Mouse (Mus musculus) macrophage (primary cell): Measurements from ENCODE around the gene Tas2r138. TPM values are rescaled to one million over a fixed set of nuclear protein-coding genes. Genes with fewer than 3 reads are reported as not detected.

Experiments used
- H3K27ac ChIP-seq: fragments of 350-480 bp; formaldehyde crosslinking; 2 replicates; pipeline ENCODE4 v1.9.0; 2021
- H3K36me3 ChIP-seq: fragments of 350-480 bp; formaldehyde crosslinking; 2 replicates; pipeline ENCODE4 v1.9.0; 2021; ENCODE audit errors: inconsistent target
- H3K4me3 ChIP-seq: fragments of 350-480 bp; formaldehyde crosslinking; 2 replicates; pipeline ENCODE4 v1.9.0; 2021; ENCODE audit errors: inconsistent target
- H3K79me2 ChIP-seq: fragments of 350-480 bp; formaldehyde crosslinking; 2 replicates; pipeline ENCODE4 v1.9.0; 2021; ENCODE audit errors: inconsistent target
- WGBS: methylation state at CpG from one replicate; pipeline ENCODE4 v1.1.7; 2026; ENCODE audit warnings: inconsistent platforms; ENCODE audit not compliant: missing documents; 5-methylcytosine and 5-hydroxymethylcytosine counted together
- polyA plus RNA-seq: library from polyadenylated mRNA; stranded (reverse); fragments of 250-400 nt; gene quantifications from 3 replicates; pipeline ENCODE4 v1.2.4, GENCODE M21; 2018; ENCODE audit warnings: inconsistent platforms

The Tas2r138 gene
- polyA plus RNA-seq, 1 experiment from 2014 or later = not detected

- Histone ChIP-seq H3K36me3 (no peaks in the 10 kb centered on the region), H3K79me2 (no peaks in the 10 kb centered on the region), H3K27ac (peak overlapping the region; percentile 52), H3K4me3 (no peak overlapping the region)
- WGBS = 3% methylated on average over 3 of the region's 3 CpGs
Measured at GRCm38 (mm10) chr6:40594804-40595550, 18.1 kb downstream of the Tas2r138 start.

GRCm38 (mm10) chr6:40588346-40588745 is 24.8 kb downstream of the Tas2r138 start:
- Histone ChIP-seq H3K79me2 (peaks cover 22% of the 10 kb centered on the region; the same call in 1 of the 2 replicates), H3K36me3 (no peaks in the 10 kb centered on the region), H3K4me3 (no peak overlapping the region), H3K27ac (no peak overlapping the region)
- WGBS = 44% methylated on average over 2 of the region's 2 CpGs

GRCm38 (mm10) chr6:40585645-40586044 is 27.5 kb downstream of the Tas2r138 start, which contains the start of gene Clec5a:
TSS of gene Clec5a (minus strand) at chr6:40585821.
- Histone ChIP-seq H3K27ac (peak within 1 kb of the TSS; percentile 59), H3K4me3 (peak within 1 kb of the TSS; percentile 46), H3K36me3 (no peaks in the 10 kb centered on the region), H3K79me2 (peaks cover 22% of the 10 kb centered on the region; the same call in 1 of the 2 replicates)
- 19% methylated on average over 5 of the region's 5 CpGs for WGBS

GRCm38 (mm10) chr6:40584336-40584735 is 28.8 kb downstream of the Tas2r138 start:
- H3K79me2 ChIP-seq = peaks cover 22% of the 10 kb centered on the region; the same call in 1 of the 2 replicates
- no peak overlapping the region for H3K27ac ChIP-seq
- 17% methylated on average over 6 of the region's 6 CpGs for WGBS
- no peaks in the 10 kb centered on the region for H3K36me3 ChIP-seq
- H3K4me3 ChIP-seq = no peak overlapping the region; the same call in 1 of the 2 replicates

- H3K27ac ChIP-seq = peak overlapping the region; percentile 83
- H3K36me3 ChIP-seq = no peaks in the 10 kb centered on the region
- no peaks in the 10 kb centered on the region for H3K79me2 ChIP-seq
- H3K4me3 ChIP-seq = no peak overlapping the region
- 0% methylated on average over 1 of the region's 1 CpGs for WGBS
Measured at GRCm38 (mm10) chr6:40576305-40576704, 36.8 kb downstream of the Tas2r138 start.

GRCm38 (mm10) chr6:40573618-40574017 is 39.5 kb downstream of the Tas2r138 start:
- Histone ChIP-seq H3K4me3 (no peak overlapping the region), H3K36me3 (no peaks in the 10 kb centered on the region), H3K79me2 (no peaks in the 10 kb centered on the region), H3K27ac (peak overlapping the region; percentile 50)
- 28% methylated on average over 3 of the region's 3 CpGs for WGBS

- no peak within 1 kb of the TSS for H3K27ac ChIP-seq
- no peaks in the 10 kb centered on the region for H3K36me3 ChIP-seq
- WGBS = 98% methylated on average over 3 of the region's 3 CpGs
- H3K79me2 ChIP-seq = no peaks in the 10 kb centered on the region
- no peak within 1 kb of the TSS for H3K4me3 ChIP-seq
Measured at GRCm38 (mm10) chr6:40569187-40569586, 43.9 kb downstream of the Tas2r138 start, which contains the start of gene Olfr460. TSS of gene Olfr460 (plus strand) at chr6:40569487.

Other genes with a start within 250 kb of the Tas2r138 start
- 0.63 to 1.2 TPM (median 1.1 TPM) in 3 replicates for gene E330009J07Rik, start 177.2 kb downstream of the Tas2r138 start, polyA plus RNA-seq
- not detected in 3 replicates for gene Wee2, start 174.2 kb downstream of the Tas2r138 start, polyA plus RNA-seq
- gene Ssbp1, start 142.0 kb downstream of the Tas2r138 start, polyA plus RNA-seq = 40.4 to 71.1 TPM (median 43.2 TPM) in 3 replicates
- gene Tas2r137, start 122.1 kb downstream of the Tas2r138 start, polyA plus RNA-seq = not detected in 3 replicates
- gene Tas2r108, start 119.8 kb downstream of the Tas2r138 start, polyA plus RNA-seq = not detected in 3 replicates
- gene Prss37, start 93.8 kb downstream of the Tas2r138 start, polyA plus RNA-seq = not detected in 3 replicates
- gene Olfr461, start 58.3 kb downstream of the Tas2r138 start, polyA plus RNA-seq = not detected in 3 replicates
- gene Olfr460, start 43.8 kb downstream of the Tas2r138 start, polyA plus RNA-seq = not detected in 3 replicates
- gene Clec5a, start 27.5 kb downstream of the Tas2r138 start, polyA plus RNA-seq = 34.8 to 46.5 TPM (median 43.4 TPM) in 3 replicates
- gene Mgam, start 15.5 kb upstream of the Tas2r138 start, polyA plus RNA-seq = 0.11 TPM in 1 of 3 replicates, not detected in the others